Mouse (Mus musculus): ENCODE data around the gene Adipor2.
"Not testable (repeated sequence)": the region's sequence is repeated elsewhere in the genome, so short reads cannot be mapped to it uniquely, and the experiment has no call there.

Adipor2 gene

GRCm38 (mm10) chr6:119417354-119417753 lies at the start of gene Adipor2:
TSS of gene Adipor2 (minus strand) at chr6:119417704.
- peak; percentile 77 for DNase-seq

- DNase-seq: no peak
Observed at GRCm38 (mm10) chr6:119466161-119466560, 48.7 kb upstream of the Adipor2 start.

- DNase-seq: no peak
Observed at GRCm38 (mm10) chr6:119460391-119460790, 42.9 kb upstream of the Adipor2 start.

GRCm38 (mm10) chr6:119459041-119459440 lies 41.5 kb upstream of the Adipor2 start:
- no peak for DNase-seq

- DNase-seq: no peak
Observed at GRCm38 (mm10) chr6:119458166-119458565, 40.7 kb upstream of the Adipor2 start.

GRCm38 (mm10) chr6:119451981-119452499 lies 34.5 kb upstream of the Adipor2 start:
- DNase-seq: peak; percentile 61

- no peak for DNase-seq
Observed at GRCm38 (mm10) chr6:119450965-119451943, 33.8 kb upstream of the Adipor2 start.

- peak; percentile 76 for DNase-seq
Observed at GRCm38 (mm10) chr6:119449060-119449499, 31.6 kb upstream of the Adipor2 start.

GRCm38 (mm10) chr6:119448321-119449059 lies 31.0 kb upstream of the Adipor2 start:
- peak; percentile 26 for DNase-seq

- DNase-seq: no peak
Observed at GRCm38 (mm10) chr6:119445671-119446607, 28.4 kb upstream of the Adipor2 start.

- DNase-seq: peak; percentile 90
Observed at GRCm38 (mm10) chr6:119443742-119444645, 26.5 kb upstream of the Adipor2 start.

GRCm38 (mm10) chr6:119442729-119443128 lies 25.2 kb upstream of the Adipor2 start:
- not testable (repeated sequence) for DNase-seq

GRCm38 (mm10) chr6:119437894-119438761 lies 20.6 kb upstream of the Adipor2 start:
- no peak for DNase-seq

GRCm38 (mm10) chr6:119434394-119434793 lies 16.9 kb upstream of the Adipor2 start:
- DNase-seq: no peak

GRCm38 (mm10) chr6:119431751-119432324 lies 14.3 kb upstream of the Adipor2 start:
- no peak for DNase-seq

- DNase-seq: peak; percentile 85
Observed at GRCm38 (mm10) chr6:119430508-119430907, 13.0 kb upstream of the Adipor2 start.

- no peak for DNase-seq
Observed at GRCm38 (mm10) chr6:119429311-119429710, 11.8 kb upstream of the Adipor2 start.

- DNase-seq: peak; percentile 53
Observed at GRCm38 (mm10) chr6:119428611-119429010, 11.1 kb upstream of the Adipor2 start.

GRCm38 (mm10) chr6:119421001-119421400 lies 3.5 kb upstream of the Adipor2 start:
- no peak for DNase-seq

- DNase-seq: no peak
Observed at GRCm38 (mm10) chr6:119420357-119420756, 2.9 kb upstream of the Adipor2 start.
